Comparison of ENCODE assay signal across 13 mouse cellular contexts in genomic region chr11:19641153-19641552, GRCm38 (mm10).
DNase-seq lines count a peak whose midpoint lies in the region; ATAC-seq lines count a peak whose summit lies in the region.
"Had no signal": no experiment of that assay in that cellular context is flagged by ENCODE, and none has a peak within 500 bp of the region (broad histone marks: within the 10 kb centered on the region; RNA-seq: fewer than 3 reads in every experiment).

No protein-coding gene starts in this region.

- H3K9me3 ChIP-seq in heart, embryonic 10.5 days = no peaks in the 10 kb centered on the region
- no peaks in the 10 kb centered on the region for H3K9me3 ChIP-seq in embryonic facial prominence, embryonic 10.5 days
- H3K9me3 ChIP-seq in limb, embryonic 15.5 days = no peaks in the 10 kb centered on the region

- peak overlapping the region; percentile 36; the same call in 1 of the 2 replicates for H3K27ac ChIP-seq in heart, embryonic 10.5 days
- H3K27ac ChIP-seq in embryonic facial prominence, embryonic 10.5 days (replicated peaks) = peak overlapping the region; percentile 40; the same call in 1 of the 2 replicates
- peak overlapping the region; percentile 73 for H3K27ac ChIP-seq in limb, embryonic 15.5 days

- ATAC-seq in limb, embryonic 15.5 days (ENCODE audit: insufficient number of reproducible peaks, low FRiP score, low TSS enrichment, low read depth) = 0 out of 2 replicates have a peak, but pooled peaks have one; percentile 2
- ATAC-seq: inflammation-experienced regulatory T-cells, adult 6 months; lung, postnatal 0 days had no signal

- no peaks in the 10 kb centered on the region for H3K36me3 ChIP-seq in heart, embryonic 10.5 days
- H3K36me3 ChIP-seq in embryonic facial prominence, embryonic 10.5 days (replicated peaks) = no peaks in the 10 kb centered on the region
- H3K36me3 ChIP-seq in limb, embryonic 15.5 days = no peaks in the 10 kb centered on the region

- H3K4me3 ChIP-seq in heart, embryonic 10.5 days = no peak overlapping the region
- no peak overlapping the region for H3K4me3 ChIP-seq in embryonic facial prominence, embryonic 10.5 days
- H3K4me3 ChIP-seq in limb, embryonic 15.5 days = no peak overlapping the region
- H3K4me3 ChIP-seq: erythroblast, embryonic 14.5 days had no signal

- no peak overlapping the region for H3K9ac ChIP-seq in limb, embryonic 15.5 days

- no peaks in the 10 kb centered on the region for H3K27me3 ChIP-seq in heart, embryonic 10.5 days (ENCODE audit: insufficient read depth, poor library complexity, severe bottlenecking)
- no peaks in the 10 kb centered on the region for H3K27me3 ChIP-seq in embryonic facial prominence, embryonic 10.5 days (replicated peaks; ENCODE audit: low read depth, poor library complexity, severe bottlenecking)
- no peaks in the 10 kb centered on the region for H3K27me3 ChIP-seq in limb, embryonic 15.5 days

- DNase-seq in heart, embryonic 10.5 days (ENCODE audit: low spot score) = peak; percentile 50
- no peak for DNase-seq in heart, postnatal 10 days
- DNase-seq in embryonic facial prominence, embryonic 10.5 days (ENCODE audit: low spot score) = no peak
- DNase-seq in heart, postnatal 14 days = peak; percentile 6 to 12
- no peak for DNase-seq in thymus, postnatal 0 days (ENCODE audit: low spot score)
- DNase-seq in cerebellum, adult 9-10 months = no peak
- no peak for DNase-seq in frontal cortex, postnatal 25 days (ENCODE audit: low spot score in 2 of 2)
- DNase-seq: left cerebral cortex, postnatal 4 days; right cerebral cortex, postnatal 14 days had no signal

- H3K4me1 ChIP-seq in heart, embryonic 10.5 days = peaks cover 8% of the 10 kb centered on the region; the same call in 1 of the 2 replicates
- H3K4me1 ChIP-seq in embryonic facial prominence, embryonic 10.5 days = peaks cover 10% of the 10 kb centered on the region
- peaks cover 4% of the 10 kb centered on the region for H3K4me1 ChIP-seq in limb, embryonic 15.5 days

- intact Hi-C loops in heart, postnatal 10 days (cut with DNase I) = no loop called here
- intact Hi-C loops in heart, postnatal 14 days (cut with DNase I) = no loop called here

- WGBS in heart, embryonic 10.5 days = 75% methylated on average over 8 of the region's 8 CpGs
- WGBS in embryonic facial prominence, embryonic 10.5 days = 67% methylated on average over 8 of the region's 8 CpGs
- WGBS in limb, embryonic 15.5 days = 61% methylated on average over 8 of the region's 8 CpGs

- no peak overlapping the region for H3K4me2 ChIP-seq in limb, embryonic 15.5 days

Comparison
In these comparisons a context has a peak if more than half of its experiments do, and no peak if none do; other contexts are left out.
1. DNase-seq: peak in heart, embryonic 10.5 days (single experiment) and heart, postnatal 14 days (2 of 2); none in heart, postnatal 10 days (0 of 2), embryonic facial prominence, embryonic 10.5 days (single experiment), thymus, postnatal 0 days (single experiment), cerebellum, adult 9-10 months (single experiment) and frontal cortex, postnatal 25 days (0 of 2).
2. Peak in every context shown above with its lines, with median percentiles within 50 percentile points of each other: H3K27ac ChIP-seq.